Mouse (Mus musculus) forebrain, embryonic 11.5 days (tissue): ENCODE measurements at regions not wholly inside any gene's neighbourhood (a gene's known extent, or its start where the extent isn't known, plus 50 kb on each side); places are given as distances from the start of the nearest gene placed in this dataset.

Experiments used
- ATAC-seq: fragments of 200-750 bp; cut with Nextera tagmentation; replicated peaks from 2 replicates; pipeline ENCODE4 v1.8.0; 2017; ENCODE audit warnings: moderate TSS enrichment; ENCODE audit not compliant: low FRiP score
- DNase-seq: peaks from one replicate; pipeline ENCODE4 v3.0.0-alpha.2; 2017; ENCODE audit warnings: low spot score
- H3K27ac ChIP-seq: fragments of 300-500 bp; sonication (generic); 2 replicates; pipeline ENCODE4 v1.5.1; 2014; ENCODE audit warnings: low read depth, low read length
- H3K27me3 ChIP-seq: fragments of 300-500 bp; sonication (generic); 2 replicates; pipeline ENCODE4 v1.6.1; 2014; ENCODE audit warnings: mild to moderate bottlenecking, low read length, mixed read lengths; ENCODE audit not compliant: control insufficient read depth, insufficient read depth
- H3K36me3 ChIP-seq: fragments of 300-500 bp; sonication (generic); 2 replicates; pipeline ENCODE4 v1.6.1; 2014; ENCODE audit warnings: mild to moderate bottlenecking, low read length, moderate library complexity, mixed read lengths; ENCODE audit not compliant: control insufficient read depth, insufficient read depth
- H3K4me1 ChIP-seq: fragments of 300-500 bp; sonication (generic); replicated peaks from 2 replicates; pipeline ENCODE4 v1.6.1; 2014; ENCODE audit warnings: low read length, mixed read lengths; ENCODE audit not compliant: control insufficient read depth, insufficient read depth
- H3K4me2 ChIP-seq: fragments of 300-500 bp; sonication (generic); 2 replicates; pipeline ENCODE4 v1.6.1; 2014; ENCODE audit warnings: low read depth, mild to moderate bottlenecking, low read length, moderate library complexity, mixed read lengths; ENCODE audit not compliant: severe bottlenecking
- H3K4me3 ChIP-seq: fragments of 300-500 bp; sonication (generic); 2 replicates; pipeline ENCODE4 v1.5.1; 2014; ENCODE audit warnings: low read depth, low read length
- H3K9ac ChIP-seq: fragments of 300-500 bp; sonication (generic); 2 replicates; pipeline ENCODE4 v1.6.1; 2014; ENCODE audit warnings: low read length
- H3K9me3 ChIP-seq: fragments of 300-500 bp; sonication (generic); 2 replicates; pipeline ENCODE4 v1.6.1; 2016; ENCODE audit warnings: low read length, mixed read lengths; ENCODE audit not compliant: control insufficient read depth
- WGBS: fragments of 180-500 bp; shearing (Covaris S2); extraction: QIAGEN DNeasy Blood & Tissue Kit; methylation state at CpG from one replicate; pipeline ENCODE4 v1.1.7; 2014; 5-methylcytosine and 5-hydroxymethylcytosine counted together

GRCm38 (mm10) chr2:117743901-117744300 is 367.8 kb upstream of the Thbs1 start:
- H3K4me3 ChIP-seq = no peak overlapping the region
- WGBS = 94% methylated on average over 1 of the region's 1 CpGs
- no peak overlapping the region for H3K27ac ChIP-seq
- no peak overlapping the region for H3K9ac ChIP-seq
- DNase-seq (no peak), ATAC-seq (no peak)
- H3K36me3 ChIP-seq = no peaks in the 10 kb centered on the region
- H3K4me1 ChIP-seq = no peaks in the 10 kb centered on the region
- no peaks in the 10 kb centered on the region for H3K27me3 ChIP-seq
- no peaks in the 10 kb centered on the region for H3K9me3 ChIP-seq
- H3K4me2 ChIP-seq = no peak overlapping the region

GRCm38 (mm10) chr2:117745767-117746166 is 365.9 kb upstream of the Thbs1 start:
- Histone ChIP-seq H3K4me3 (no peak overlapping the region), H3K9ac (no peak overlapping the region), H3K4me1 (no peaks in the 10 kb centered on the region), H3K9me3 (no peaks in the 10 kb centered on the region), H3K36me3 (no peaks in the 10 kb centered on the region), H3K4me2 (no peak overlapping the region), H3K27ac (no peak overlapping the region), H3K27me3 (no peaks in the 10 kb centered on the region)
- DNase-seq (no peak), ATAC-seq (no peak)
- 81% methylated on average over 2 of the region's 2 CpGs for WGBS

DNA sequence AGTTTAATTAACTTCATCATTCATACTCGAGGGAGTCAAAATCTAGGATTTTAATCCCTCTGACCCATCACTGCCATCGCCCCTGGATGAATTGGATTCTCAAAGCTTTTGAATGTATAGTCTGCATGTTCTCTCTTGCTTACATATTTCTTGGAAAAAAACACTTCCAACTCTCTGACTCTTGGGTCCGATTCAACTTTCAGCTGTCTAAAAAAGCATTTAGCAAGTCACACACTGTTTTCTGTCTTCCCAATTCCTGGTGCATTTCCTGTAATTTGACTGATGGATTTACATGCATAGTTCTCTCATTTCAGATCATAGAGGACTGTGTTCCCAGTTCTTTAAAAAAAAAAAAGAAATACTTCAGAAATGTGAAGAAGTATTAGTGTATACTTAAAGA is 364.5 kb upstream of the Thbs1 start:
- no peak overlapping the region for H3K4me2 ChIP-seq
- no peak for DNase-seq
- no peaks in the 10 kb centered on the region for H3K4me1 ChIP-seq
- H3K27ac ChIP-seq = no peak overlapping the region
- H3K27me3 ChIP-seq = no peaks in the 10 kb centered on the region
- 85% methylated on average over 3 of the region's 3 CpGs for WGBS
- no peaks in the 10 kb centered on the region for H3K36me3 ChIP-seq
- no peak overlapping the region for H3K4me3 ChIP-seq
- no peak overlapping the region for H3K9ac ChIP-seq
- ATAC-seq = no peak
- no peaks in the 10 kb centered on the region for H3K9me3 ChIP-seq

DNA sequence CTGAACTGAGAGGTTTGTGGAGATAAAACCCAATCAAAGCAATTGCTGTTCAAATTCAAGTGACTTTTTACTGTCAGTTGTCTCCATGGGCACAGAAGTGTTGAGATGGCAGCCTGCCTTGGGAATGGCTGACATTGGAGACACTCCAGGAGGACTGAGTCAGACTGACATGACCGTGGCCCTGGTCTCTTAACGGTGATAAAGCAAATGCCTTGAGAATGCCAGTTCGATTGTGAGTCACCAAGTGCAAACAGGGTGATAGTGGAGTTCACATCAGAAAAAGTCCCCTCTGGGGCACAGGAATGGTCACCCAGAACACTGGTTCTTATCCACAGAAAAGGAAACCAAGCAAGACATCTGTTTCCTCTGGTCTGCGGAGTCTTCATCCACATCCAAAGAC is 362.8 kb upstream of the Thbs1 start:
- no peak overlapping the region for H3K4me3 ChIP-seq
- DNase-seq (no peak), ATAC-seq (no peak)
- WGBS = 90% methylated on average over 4 of the region's 4 CpGs
- no peak overlapping the region for H3K4me2 ChIP-seq
- no peak overlapping the region for H3K27ac ChIP-seq
- H3K36me3 ChIP-seq = no peaks in the 10 kb centered on the region
- no peak overlapping the region for H3K9ac ChIP-seq
- H3K4me1 ChIP-seq = no peaks in the 10 kb centered on the region
- H3K27me3 ChIP-seq = no peaks in the 10 kb centered on the region
- H3K9me3 ChIP-seq = no peaks in the 10 kb centered on the region

GRCm38 (mm10) chr2:117759491-117760013 is 352.1 kb upstream of the Thbs1 start:
- H3K4me3 ChIP-seq = no peak overlapping the region
- no peaks in the 10 kb centered on the region for H3K4me1 ChIP-seq
- no peaks in the 10 kb centered on the region for H3K27me3 ChIP-seq
- no peaks in the 10 kb centered on the region for H3K9me3 ChIP-seq
- H3K36me3 ChIP-seq = no peaks in the 10 kb centered on the region
- H3K4me2 ChIP-seq = no peak overlapping the region
- H3K27ac ChIP-seq = no peak overlapping the region
- no peak overlapping the region for H3K9ac ChIP-seq
- DNase-seq (no peak), ATAC-seq (no peak)
- WGBS = 77% methylated on average over 1 of the region's 1 CpGs

DNA sequence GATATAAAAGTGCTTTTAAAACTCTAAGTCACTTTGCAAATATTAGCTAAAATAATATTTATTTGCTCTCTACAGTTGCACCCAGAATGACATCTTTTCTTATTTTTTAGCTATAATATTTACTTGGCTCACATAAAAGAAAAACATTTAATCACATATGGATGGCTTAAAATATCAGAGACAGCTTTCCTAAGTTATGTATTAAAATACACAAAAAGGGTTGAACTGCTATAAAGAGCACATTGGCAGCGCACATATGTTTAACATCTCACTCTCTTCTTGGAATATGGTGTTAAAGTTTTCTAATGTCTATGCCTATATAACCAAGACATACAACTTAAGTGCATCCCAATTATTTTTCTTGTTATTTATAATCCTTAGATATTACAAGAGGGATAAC is 348.0 kb upstream of the Thbs1 start:
- Histone ChIP-seq H3K4me1 (no peaks in the 10 kb centered on the region), H3K4me2 (no peak overlapping the region), H3K9ac (no peak overlapping the region), H3K36me3 (no peaks in the 10 kb centered on the region), H3K27ac (no peak overlapping the region), H3K4me3 (no peak overlapping the region), H3K9me3 (no peaks in the 10 kb centered on the region), H3K27me3 (no peaks in the 10 kb centered on the region)
- ATAC-seq (no peak), DNase-seq (no peak)
- 93% methylated on average over 1 of the region's 1 CpGs for WGBS

DNA sequence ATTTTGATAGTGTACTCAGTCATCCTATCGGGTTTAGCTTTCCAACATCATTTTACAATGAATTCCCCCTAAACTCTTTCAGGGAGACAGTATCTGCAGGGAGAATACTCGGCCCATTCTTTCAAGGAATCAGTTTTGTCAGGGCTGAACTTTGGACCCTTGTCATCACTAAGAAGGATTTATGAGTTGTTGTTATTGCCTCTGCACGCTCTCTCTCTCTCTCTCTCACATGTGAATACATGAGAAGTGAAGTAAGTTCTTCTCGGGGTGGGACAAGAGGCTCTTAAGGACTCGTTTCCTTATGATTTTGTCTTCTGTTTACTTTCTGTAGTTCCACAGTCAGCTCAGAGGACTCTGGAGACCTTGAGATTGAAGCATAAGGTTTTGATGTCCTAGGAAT is 346.1 kb upstream of the Thbs1 start:
- 84% methylated on average over 5 of the region's 5 CpGs for WGBS
- DNase-seq = no peak

DNA sequence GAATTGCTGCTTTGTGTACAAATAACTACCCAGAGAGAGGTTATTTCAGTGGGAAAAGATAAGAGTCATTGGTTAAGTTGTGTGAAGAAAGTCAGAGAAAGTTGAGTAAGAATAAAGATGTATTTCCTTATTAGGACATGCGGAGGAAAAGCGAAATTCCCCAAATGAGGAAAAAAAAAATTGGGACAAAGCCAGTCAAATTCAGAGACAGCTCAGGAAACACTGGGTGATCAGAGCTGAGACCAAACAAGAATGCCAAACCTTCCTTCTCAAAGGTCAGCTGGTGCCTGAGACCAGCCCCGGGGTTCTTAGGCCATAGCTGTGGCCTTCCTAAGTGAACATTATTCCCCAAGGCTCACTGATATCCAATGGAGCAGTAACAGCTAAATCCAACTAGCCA is 345.2 kb upstream of the Thbs1 start:
- Histone ChIP-seq H3K4me1 (no peaks in the 10 kb centered on the region), H3K9ac (no peak overlapping the region), H3K27ac (no peak overlapping the region), H3K9me3 (no peaks in the 10 kb centered on the region), H3K36me3 (no peaks in the 10 kb centered on the region), H3K4me3 (no peak overlapping the region), H3K4me2 (no peak overlapping the region), H3K27me3 (no peaks in the 10 kb centered on the region)
- DNase-seq (no peak), ATAC-seq (no peak)
- WGBS = 94% methylated on average over 3 of the region's 3 CpGs

More for the DNA sequence above, 346.1 kb upstream of the Thbs1 start:
- H3K9me3 ChIP-seq = no peaks in the 10 kb centered on the region
- no peaks in the 10 kb centered on the region for H3K4me1 ChIP-seq
- no peaks in the 10 kb centered on the region for H3K27me3 ChIP-seq
- no peak overlapping the region for H3K4me2 ChIP-seq
- no peak overlapping the region for H3K4me3 ChIP-seq
- H3K27ac ChIP-seq = no peak overlapping the region
- ATAC-seq = no peak
- H3K9ac ChIP-seq = no peak overlapping the region
- no peaks in the 10 kb centered on the region for H3K36me3 ChIP-seq

DNA sequence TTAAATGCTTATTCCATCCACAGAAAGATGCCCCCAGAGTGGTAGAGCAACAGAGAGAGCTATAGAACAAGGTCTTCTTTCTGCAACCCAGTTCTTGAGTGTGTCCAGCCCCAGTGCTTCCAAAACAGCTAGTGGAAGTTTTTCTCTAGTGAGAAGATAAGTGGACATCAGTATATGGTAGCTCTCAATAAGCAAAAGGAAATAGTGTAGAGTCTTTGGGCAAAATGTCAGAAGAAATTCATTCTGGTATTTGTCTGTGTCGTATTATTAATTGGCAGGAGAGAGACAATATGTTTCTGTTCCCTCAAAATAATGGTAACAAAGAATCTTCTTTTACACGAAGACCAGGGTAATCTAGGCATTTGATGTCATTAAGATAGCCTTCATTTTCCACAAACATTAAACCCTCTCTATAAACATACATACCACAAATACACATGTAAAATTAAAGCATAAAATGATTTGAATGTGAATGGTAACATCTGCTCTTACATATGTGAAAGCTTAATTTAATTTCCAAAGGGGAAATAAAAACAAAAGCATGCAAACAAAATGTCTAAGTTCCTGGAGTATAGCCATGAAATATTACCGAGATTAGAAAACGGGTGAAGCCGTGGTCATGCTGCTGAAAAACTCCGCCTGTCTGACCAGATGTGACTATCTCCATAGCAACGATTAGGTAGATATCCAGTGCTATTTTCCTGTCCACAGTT is 342.1 kb upstream of the Thbs1 start:
- Histone ChIP-seq H3K27ac (no peak overlapping the region), H3K36me3 (no peaks in the 10 kb centered on the region), H3K27me3 (no peaks in the 10 kb centered on the region), H3K4me3 (no peak overlapping the region), H3K9me3 (no peaks in the 10 kb centered on the region), H3K9ac (no peak overlapping the region), H3K4me2 (no peak overlapping the region), H3K4me1 (no peaks in the 10 kb centered on the region)
- WGBS = 81% methylated on average over 7 of the region's 7 CpGs
- ATAC-seq = no peak
- DNase-seq = no peak
